Mouse (Mus musculus): ENCODE data around the gene BC028528.
A peak's percentile ranks its signal among the peaks of the same experiment; 100 is the strongest.

- TF ChIP-seq POLR2A (IDR thresholded peaks at IDR 0.05; ENCODE audit: low read depth, low read length) (no peak), CTCF (IDR thresholded peaks at IDR 0.05; ENCODE audit: extremely low read depth, insufficient read length, insufficient replicate concordance, low read depth, low read length) (peak; percentile 75; the same call in 1 of the 2 replicates)
Observed at GRCm38 (mm10) chr3:95905940-95906492, 14.2 kb upstream of the BC028528 start.
